Mouse (Mus musculus) liver, embryonic 14.5 days (tissue): ENCODE measurements at regions not wholly inside any gene's neighbourhood (a gene's known extent, or its start where the extent isn't known, plus 50 kb on each side); places are given as distances from the start of the nearest gene placed in this dataset.

Experiments
- ATAC-seq: fragments of 200-750 bp; cut with Nextera tagmentation; 2 replicates; pipeline ENCODE4 v1.8.0; 2017; ENCODE audit warnings: moderate number of reproducible peaks, mild to moderate bottlenecking, moderate library complexity; ENCODE audit not compliant: insufficient read depth
- DNase-seq, 3 experiments: peaks; one replicate each; pipeline ENCODE4 v3.0.0-alpha.2; 2012 to 2013; ENCODE audit warnings: low read depth in 3 of 3, low spot score in 3 of 3
- H3K27ac ChIP-seq: fragments of 300-500 bp; sonication (generic); 2 replicates; pipeline ENCODE4 v1.5.1; 2014; ENCODE audit warnings: moderate library complexity, mild to moderate bottlenecking, control low read depth, inconsistent platforms
- H3K27me3 ChIP-seq: fragments of 300-500 bp; sonication (generic); 2 replicates; pipeline ENCODE4 v1.6.1; 2014; ENCODE audit warnings: mild to moderate bottlenecking, low read length, moderate library complexity; ENCODE audit not compliant: control insufficient read depth, insufficient read depth
- H3K36me3 ChIP-seq: fragments of 300-500 bp; sonication (generic); replicated peaks from 2 replicates; pipeline ENCODE4 v1.6.1; 2014; ENCODE audit warnings: low read depth; ENCODE audit not compliant: control insufficient read depth, insufficient read depth
- H3K4me1 ChIP-seq, 2 experiments: fragments of 200-500 bp in 1 of 2; fragments of 300-500 bp in 1 of 2; sonication (generic) in 1 of 2; replicated peaks; 2 replicates each; pipeline ENCODE4 v1.6.1; 2012 to 2014; ENCODE audit warnings: antibody characterized with exemption in 1 of 2, inconsistent platforms in 1 of 2, low read length in 1 of 2; ENCODE audit not compliant: control insufficient read depth in 2 of 2, insufficient read depth in 2 of 2
- H3K4me2 ChIP-seq: fragments of 300-500 bp; sonication (generic); 2 replicates; pipeline ENCODE4 v1.6.1; 2014; ENCODE audit warnings: low read depth, mild to moderate bottlenecking, control low read depth, moderate library complexity
- H3K4me3 ChIP-seq, 2 experiments: fragments of 200-500 bp in 1 of 2; fragments of 300-500 bp in 1 of 2; sonication (generic) in 1 of 2; 2 replicates each; pipeline ENCODE4 v1.5.1; 2012 to 2014; ENCODE audit warnings: low read depth in 2 of 2, low read length in 2 of 2, mild to moderate bottlenecking in 2 of 2, control low read depth in 1 of 2, inconsistent platforms in 1 of 2, moderate library complexity in 1 of 2; ENCODE audit not compliant: insufficient read depth in 1 of 2
- H3K9ac ChIP-seq: fragments of 300-500 bp; sonication (generic); replicated peaks from 2 replicates; pipeline ENCODE4 v1.6.1; 2014; ENCODE audit warnings: mild to moderate bottlenecking, control low read depth, moderate library complexity
- H3K9me3 ChIP-seq: fragments of 300-500 bp; sonication (generic); 2 replicates; pipeline ENCODE4 v1.6.1; 2016; ENCODE audit warnings: low read length, mixed read lengths; ENCODE audit not compliant: control insufficient read depth
- CTCF ChIP-seq: IDR thresholded peaks from 2 replicates; pipeline ENCODE4 v1.5.1; 2016; ENCODE audit warnings: antibody characterized with exemption, low read depth, control low read depth
- EP300 ChIP-seq: IDR thresholded peaks from 2 replicates; pipeline ENCODE4 v1.6.1; 2016; ENCODE audit warnings: antibody characterized with exemption, low read depth
- WGBS: fragments of 180-500 bp; shearing (Covaris S2); extraction: QIAGEN DNeasy Blood & Tissue Kit; methylation state at CpG from one replicate; pipeline ENCODE4 v1.1.7; 2014; ENCODE audit not compliant: insufficient replicate concordance; 5-methylcytosine and 5-hydroxymethylcytosine counted together

DNA sequence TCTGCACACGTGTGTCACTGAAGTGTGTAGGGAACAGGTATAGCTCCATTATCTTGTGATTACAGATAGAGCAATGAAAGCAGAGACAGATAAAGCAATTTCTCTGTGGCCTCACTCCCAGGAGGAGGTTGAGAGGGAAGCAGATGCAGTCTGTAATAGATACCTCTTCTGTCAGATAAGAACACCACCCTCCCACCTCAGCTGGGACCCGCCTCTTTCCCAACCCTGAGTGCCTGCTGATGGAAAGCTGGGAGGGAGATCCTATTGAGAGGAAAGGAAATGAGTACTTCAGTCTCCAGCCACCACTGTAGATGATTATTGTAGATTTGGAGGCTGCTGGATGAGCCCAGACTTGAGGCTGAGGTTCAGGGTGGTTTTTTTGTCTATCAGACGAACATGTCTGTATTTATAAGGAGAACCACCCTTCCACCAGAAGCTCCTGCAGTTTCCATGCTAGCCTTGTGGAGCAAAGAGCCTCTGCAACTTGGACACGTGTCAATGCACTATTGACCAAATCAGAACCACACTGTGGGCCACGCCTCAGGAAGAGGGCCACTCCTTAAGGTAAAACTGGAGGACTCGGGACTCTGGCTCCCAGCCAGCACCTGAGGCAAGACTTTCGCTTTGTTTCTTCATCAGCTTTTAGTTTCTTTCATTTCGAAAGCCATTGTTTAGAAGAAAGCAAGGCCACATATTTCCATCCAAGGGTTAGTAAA lies 55.3 kb upstream of the Plekha5 start:
- H3K27ac ChIP-seq = no peak overlapping the region
- TF ChIP-seq EP300 = no peak
- TF ChIP-seq CTCF = no peak
- no peak overlapping the region for H3K4me3 ChIP-seq
- H3K4me1 ChIP-seq = no peaks in the 10 kb centered on the region
- no peaks in the 10 kb centered on the region for H3K36me3 ChIP-seq
- H3K27me3 ChIP-seq = no peaks in the 10 kb centered on the region
- no peak overlapping the region for H3K4me2 ChIP-seq
- 40% methylated on average over 8 of the region's 8 CpGs for WGBS
- ATAC-seq (no peak), DNase-seq (no peak)
- no peaks in the 10 kb centered on the region for H3K9me3 ChIP-seq
- no peak overlapping the region for H3K9ac ChIP-seq

DNA sequence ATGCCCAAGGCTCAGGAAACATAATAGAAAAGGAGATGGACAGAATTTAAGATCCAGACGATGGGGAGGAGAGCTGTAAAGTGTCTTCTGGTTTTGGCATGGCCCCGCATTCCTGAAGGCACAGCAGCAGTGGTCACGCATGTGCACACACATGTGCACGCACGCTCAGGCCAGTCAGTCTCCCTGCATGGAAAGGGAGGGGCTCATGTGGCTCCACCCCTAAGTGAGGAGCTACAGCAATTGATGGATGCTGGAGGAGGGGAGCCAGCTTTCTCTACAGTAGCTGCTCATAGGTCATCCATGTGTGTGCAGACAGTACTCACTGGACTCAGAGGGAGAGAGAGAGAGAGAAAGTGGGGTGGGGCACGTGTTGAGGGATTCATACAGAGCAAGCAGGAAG lies 56.6 kb upstream of the Plekha5 start:
- no peak for ATAC-seq
- H3K27ac ChIP-seq = no peak overlapping the region
- DNase-seq = no peak
- no peak overlapping the region for H3K9ac ChIP-seq
- no peaks in the 10 kb centered on the region for H3K36me3 ChIP-seq
- no peak overlapping the region for H3K4me3 ChIP-seq
- no peaks in the 10 kb centered on the region for H3K9me3 ChIP-seq
- H3K4me2 ChIP-seq = no peak overlapping the region
- H3K27me3 ChIP-seq = no peaks in the 10 kb centered on the region
- 69% methylated on average over 6 of the region's 6 CpGs for WGBS
- no peaks in the 10 kb centered on the region for H3K4me1 ChIP-seq
- TF ChIP-seq CTCF (no peak), EP300 (no peak)

DNA sequence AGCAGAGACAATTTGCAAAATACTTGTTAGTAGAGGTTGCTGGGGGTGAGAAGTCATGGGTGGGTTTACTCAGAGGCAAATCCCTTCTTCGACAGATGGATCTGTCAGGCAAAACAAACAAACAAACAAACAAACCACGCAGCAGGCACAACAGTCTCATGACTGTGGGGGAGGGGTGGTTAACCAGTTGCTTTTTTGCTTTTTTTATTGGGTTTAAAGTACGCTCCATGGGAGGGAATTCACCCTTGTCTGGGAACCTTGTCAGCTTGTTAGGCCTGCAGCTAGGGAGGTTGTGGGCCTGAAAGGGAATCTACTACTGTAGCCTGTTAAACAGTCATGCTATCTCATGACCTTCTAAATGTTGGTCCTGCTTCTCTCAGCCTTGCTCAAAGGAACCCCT lies 57.1 kb upstream of the Plekha5 start:
- ATAC-seq (no peak), DNase-seq (no peak)
- TF ChIP-seq EP300 = no peak
- H3K27ac ChIP-seq = no peak overlapping the region
- no peak overlapping the region for H3K9ac ChIP-seq
- H3K4me2 ChIP-seq = no peak overlapping the region
- H3K36me3 ChIP-seq = no peaks in the 10 kb centered on the region
- H3K4me1 ChIP-seq = no peaks in the 10 kb centered on the region
- no peaks in the 10 kb centered on the region for H3K27me3 ChIP-seq
- 49% methylated on average over 3 of the region's 3 CpGs for WGBS
- H3K9me3 ChIP-seq = no peaks in the 10 kb centered on the region
- no peak overlapping the region for H3K4me3 ChIP-seq

DNA sequence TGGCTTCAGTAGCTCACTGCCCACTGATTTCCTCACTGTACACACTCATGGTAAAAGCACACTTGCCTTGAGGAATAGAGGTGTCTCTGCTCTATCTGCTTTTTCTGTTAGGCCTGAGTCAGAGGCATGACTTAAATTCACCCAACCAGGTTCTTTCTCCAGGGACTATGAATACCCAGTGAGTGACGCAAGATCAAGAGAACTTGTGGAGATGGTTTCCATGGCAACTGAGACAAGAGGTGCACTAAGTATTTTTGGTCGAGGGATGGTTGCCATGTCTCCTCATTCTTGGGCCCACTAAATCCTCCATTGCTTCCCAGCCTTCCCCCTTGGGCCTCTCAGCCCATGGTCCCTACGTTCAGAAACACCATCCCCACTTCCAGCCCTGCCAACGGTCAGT lies 62.9 kb upstream of the Plekha5 start:
- Histone ChIP-seq H3K27me3 (no peaks in the 10 kb centered on the region), H3K9ac (no peak overlapping the region), H3K4me1 (no peaks in the 10 kb centered on the region), H3K36me3 (no peaks in the 10 kb centered on the region), H3K9me3 (no peaks in the 10 kb centered on the region), H3K4me2 (no peak overlapping the region), H3K27ac (no peak overlapping the region), H3K4me3 (no peak overlapping the region)
- 68% methylated on average over 4 of the region's 4 CpGs for WGBS
- DNase-seq (no peak), ATAC-seq (no peak)
- TF ChIP-seq EP300 = no peak

DNA sequence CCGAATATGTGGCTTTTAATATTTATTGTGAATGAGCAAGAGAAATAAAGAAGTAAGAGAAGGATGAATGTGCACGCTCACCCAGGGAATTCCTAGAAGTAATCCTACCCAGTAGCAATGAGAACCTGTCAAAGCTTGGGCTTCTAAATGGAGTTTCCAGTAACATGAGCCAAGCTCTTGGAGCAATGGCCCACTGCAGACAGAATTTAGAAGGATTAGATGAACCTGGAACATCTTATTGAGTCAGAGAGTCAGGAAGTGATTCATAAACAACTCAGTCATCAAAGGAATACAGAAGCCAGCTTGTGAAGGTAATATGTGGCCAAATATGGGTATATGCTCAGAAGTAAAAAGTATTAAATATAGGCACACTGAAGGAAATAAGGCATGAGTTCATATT lies 66.0 kb upstream of the Plekha5 start:
- no peaks in the 10 kb centered on the region for H3K36me3 ChIP-seq
- DNase-seq (no peak), ATAC-seq (no peak)
- no peak overlapping the region for H3K27ac ChIP-seq
- H3K4me1 ChIP-seq = no peaks in the 10 kb centered on the region
- no peak for TF ChIP-seq EP300
- TF ChIP-seq CTCF = no peak
- no peaks in the 10 kb centered on the region for H3K27me3 ChIP-seq
- no peaks in the 10 kb centered on the region for H3K9me3 ChIP-seq
- no peak overlapping the region for H3K4me2 ChIP-seq
- H3K4me3 ChIP-seq = no peak overlapping the region
- H3K9ac ChIP-seq = no peak overlapping the region
- 57% methylated on average over 2 of the region's 2 CpGs for WGBS
